Mouse (Mus musculus): ENCODE data around the gene Nanog. TPM values are rescaled to one million over a fixed set of nuclear protein-coding genes. Genes with fewer than 3 reads are reported as not detected.
"Not testable (repeated sequence)": the region's sequence is repeated elsewhere in the genome, so short reads cannot be mapped to it uniquely, and the experiment has no call there.

The Nanog gene
- total RNA-seq, 1 experiment from 2014 or later = not detected

- ATAC-seq (replicated peaks; ENCODE audit: insufficient number of reproducible peaks, low FRiP score, low TSS enrichment, poor library complexity, severe bottlenecking) = not testable (repeated sequence)
Measured at GRCm38 (mm10) chr6:122699628-122700027, 7.7 kb upstream of the Nanog start.

GRCm38 (mm10) chr6:122701816-122702215, 5.5 kb upstream of the Nanog start:
- no peak for ATAC-seq (replicated peaks; ENCODE audit: insufficient number of reproducible peaks, low FRiP score, low TSS enrichment, poor library complexity, severe bottlenecking)

GRCm38 (mm10) chr6:122702480-122703124, 4.7 kb upstream of the Nanog start:
- ATAC-seq (replicated peaks; ENCODE audit: insufficient number of reproducible peaks, low FRiP score, low TSS enrichment, poor library complexity, severe bottlenecking) = no peak

GRCm38 (mm10) chr6:122703251-122703650, 4.0 kb upstream of the Nanog start:
- ATAC-seq (replicated peaks; ENCODE audit: insufficient number of reproducible peaks, low FRiP score, low TSS enrichment, poor library complexity, severe bottlenecking) = no peak

- no peak for ATAC-seq (replicated peaks; ENCODE audit: insufficient number of reproducible peaks, low FRiP score, low TSS enrichment, poor library complexity, severe bottlenecking)
Measured at GRCm38 (mm10) chr6:122703706-122704105, 3.6 kb upstream of the Nanog start.

GRCm38 (mm10) chr6:122706337-122706840, 900 bp upstream of the Nanog start:
- no peak for ATAC-seq (replicated peaks; ENCODE audit: insufficient number of reproducible peaks, low FRiP score, low TSS enrichment, poor library complexity, severe bottlenecking)

- ATAC-seq (replicated peaks; ENCODE audit: insufficient number of reproducible peaks, low FRiP score, low TSS enrichment, poor library complexity, severe bottlenecking) = no peak
Measured at GRCm38 (mm10) chr6:122708826-122709225, 1.5 kb downstream of the Nanog start.

- ATAC-seq (replicated peaks; ENCODE audit: insufficient number of reproducible peaks, low FRiP score, low TSS enrichment, poor library complexity, severe bottlenecking) = no peak
Measured at GRCm38 (mm10) chr6:122711455-122711854, 4.2 kb downstream of the Nanog start.

- not testable (repeated sequence) for ATAC-seq (replicated peaks; ENCODE audit: insufficient number of reproducible peaks, low FRiP score, low TSS enrichment, poor library complexity, severe bottlenecking)
Measured at GRCm38 (mm10) chr6:122713116-122713515, 5.8 kb downstream of the Nanog start.

- no peak for ATAC-seq (replicated peaks; ENCODE audit: insufficient number of reproducible peaks, low FRiP score, low TSS enrichment, poor library complexity, severe bottlenecking)
Measured at GRCm38 (mm10) chr6:122714707-122715365, 7.5 kb downstream of the Nanog start.

- ATAC-seq (replicated peaks; ENCODE audit: insufficient number of reproducible peaks, low FRiP score, low TSS enrichment, poor library complexity, severe bottlenecking) = no peak
Measured at GRCm38 (mm10) chr6:122715886-122716285, 8.6 kb downstream of the Nanog start.

GRCm38 (mm10) chr6:122718224-122718623, 10.9 kb downstream of the Nanog start:
- not testable (repeated sequence) for ATAC-seq (replicated peaks; ENCODE audit: insufficient number of reproducible peaks, low FRiP score, low TSS enrichment, poor library complexity, severe bottlenecking)

- peak; percentile 83; the same call in 1 of the 2 replicates for ATAC-seq (replicated peaks; ENCODE audit: insufficient number of reproducible peaks, low FRiP score, low TSS enrichment, poor library complexity, severe bottlenecking)
Measured at GRCm38 (mm10) chr6:122719942-122720341, 12.7 kb downstream of the Nanog start.

- peak; percentile 40; the same call in 1 of the 2 replicates for ATAC-seq (replicated peaks; ENCODE audit: insufficient number of reproducible peaks, low FRiP score, low TSS enrichment, poor library complexity, severe bottlenecking)
Measured at GRCm38 (mm10) chr6:122739952-122740351, 32.7 kb downstream of the Nanog start.

- 0 out of 2 replicates have a peak, but pooled peaks have one; percentile 15 for ATAC-seq (replicated peaks; ENCODE audit: insufficient number of reproducible peaks, low FRiP score, low TSS enrichment, poor library complexity, severe bottlenecking)
Measured at GRCm38 (mm10) chr6:122741460-122742227, 34.4 kb downstream of the Nanog start.

- ATAC-seq (replicated peaks; ENCODE audit: insufficient number of reproducible peaks, low FRiP score, low TSS enrichment, poor library complexity, severe bottlenecking) = peak; percentile 49
Measured at GRCm38 (mm10) chr6:122742228-122742899, 35.1 kb downstream of the Nanog start.

GRCm38 (mm10) chr6:122743353-122743752, 36.1 kb downstream of the Nanog start:
- no peak for ATAC-seq (replicated peaks; ENCODE audit: insufficient number of reproducible peaks, low FRiP score, low TSS enrichment, poor library complexity, severe bottlenecking)

- ATAC-seq (replicated peaks; ENCODE audit: insufficient number of reproducible peaks, low FRiP score, low TSS enrichment, poor library complexity, severe bottlenecking) = no peak
Measured at GRCm38 (mm10) chr6:122744505-122745249, 37.4 kb downstream of the Nanog start.

All from monocyte, adult 5-6 weeks (primary cell).